Mouse (Mus musculus): ENCODE results near the gene Znrf2. TPM values are rescaled to one million over a fixed set of nuclear protein-coding genes. Genes with fewer than 3 reads are reported as not detected.

The Znrf2 gene
- polyA plus RNA-seq, 1 experiment, result 8.3 TPM

GRCm38 (mm10) chr6:54906053-54907040 is 89.6 kb downstream of the Znrf2 start:
- DNase-seq, result no peak
- H3K4me3 ChIP-seq (replicated peaks; ENCODE audit: insufficient read depth, low read depth, low read length), result no peak overlapping the region
- H3K27ac ChIP-seq (ENCODE audit: insufficient read depth, low read length), result no peak overlapping the region
- WGBS, result 84% methylated on average over 10 of the region's 10 CpGs
- H3K4me1 ChIP-seq (ENCODE audit: control insufficient read depth, insufficient read depth, low read length), result no peaks in the 10 kb centered on the region
- TF ChIP-seq CTCF (IDR thresholded peaks at IDR 0.05; ENCODE audit: borderline replicate concordance, insufficient read depth, low read depth, low read length) (no peak), POLR2A (IDR thresholded peaks at IDR 0.05; ENCODE audit: borderline replicate concordance, insufficient read depth, low read length) (no peak)
- H3K27me3 ChIP-seq (ENCODE audit: control insufficient read depth, insufficient read depth, low read length), result no peaks in the 10 kb centered on the region

DNA sequence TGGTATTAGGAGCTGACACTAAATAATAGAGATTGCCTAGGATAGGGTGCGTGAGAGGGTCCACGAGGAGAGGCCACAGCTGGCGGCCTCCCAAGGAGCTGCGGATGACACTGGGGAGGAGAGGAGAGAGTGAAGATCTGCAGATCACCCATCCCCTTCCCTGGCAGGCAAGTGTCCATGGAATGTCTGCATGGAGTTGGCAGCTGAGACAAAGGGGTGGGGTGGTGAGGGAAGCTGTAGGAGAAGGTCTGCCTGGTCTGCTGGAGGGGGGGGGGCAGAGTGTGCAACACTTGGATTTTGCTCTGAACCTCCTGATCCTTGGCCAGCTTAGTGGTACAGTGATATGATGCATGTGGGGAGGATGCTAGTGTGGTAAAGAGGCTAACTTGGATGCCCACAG is 98.3 kb downstream of the Znrf2 start:
- WGBS, result 43% methylated on average over 4 of the region's 4 CpGs
- TF ChIP-seq CTCF (IDR thresholded peaks at IDR 0.05; ENCODE audit: borderline replicate concordance, insufficient read depth, low read depth, low read length) (no peak), POLR2A (IDR thresholded peaks at IDR 0.05; ENCODE audit: borderline replicate concordance, insufficient read depth, low read length) (no peak)
- Histone ChIP-seq H3K27me3 (ENCODE audit: control insufficient read depth, insufficient read depth, low read length) (no peaks in the 10 kb centered on the region), H3K27ac (ENCODE audit: insufficient read depth, low read length) (no peak overlapping the region), H3K4me1 (ENCODE audit: control insufficient read depth, insufficient read depth, low read length) (no peaks in the 10 kb centered on the region), H3K4me3 (replicated peaks; ENCODE audit: insufficient read depth, low read depth, low read length) (no peak overlapping the region)
- DNase-seq, result no peak

- H3K4me3 ChIP-seq (replicated peaks; ENCODE audit: insufficient read depth, low read depth, low read length), result no peak overlapping the region
- no peak overlapping the region for H3K27ac ChIP-seq (ENCODE audit: insufficient read depth, low read length)
- TF ChIP-seq POLR2A (IDR thresholded peaks at IDR 0.05; ENCODE audit: borderline replicate concordance, insufficient read depth, low read length) (no peak), CTCF (IDR thresholded peaks at IDR 0.05; ENCODE audit: borderline replicate concordance, insufficient read depth, low read depth, low read length) (no peak)
- WGBS, result 42% methylated on average over 4 of the region's 4 CpGs
- H3K27me3 ChIP-seq (ENCODE audit: control insufficient read depth, insufficient read depth, low read length), result no peaks in the 10 kb centered on the region
- no peaks in the 10 kb centered on the region for H3K4me1 ChIP-seq (ENCODE audit: control insufficient read depth, insufficient read depth, low read length)
- DNase-seq, result no peak
Observed at GRCm38 (mm10) chr6:54916163-54916562, 99.4 kb downstream of the Znrf2 start.

DNA sequence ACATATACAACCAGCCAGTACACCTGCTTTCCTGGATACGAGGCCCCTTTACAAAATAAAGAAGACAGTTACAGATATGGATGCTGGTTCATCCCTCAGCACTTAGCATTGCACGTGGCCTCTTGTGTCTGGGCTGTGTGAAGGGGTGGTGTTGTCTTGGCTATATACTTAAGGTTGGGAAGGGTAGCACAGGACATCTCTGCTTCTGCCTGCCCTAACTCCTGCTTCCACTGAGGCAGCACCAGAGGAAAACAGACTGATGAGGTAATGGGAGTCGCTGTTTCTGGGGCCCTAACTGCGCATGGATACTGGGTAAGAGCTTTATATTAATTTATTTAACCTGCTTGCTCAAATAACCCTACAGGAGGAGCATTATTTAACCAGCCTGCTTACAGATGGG is 100.2 kb downstream of the Znrf2 start:
- no peak for DNase-seq
- H3K27me3 ChIP-seq (ENCODE audit: control insufficient read depth, insufficient read depth, low read length), result no peaks in the 10 kb centered on the region
- no peaks in the 10 kb centered on the region for H3K4me1 ChIP-seq (ENCODE audit: control insufficient read depth, insufficient read depth, low read length)
- no peak overlapping the region for H3K4me3 ChIP-seq (replicated peaks; ENCODE audit: insufficient read depth, low read depth, low read length)
- TF ChIP-seq POLR2A (IDR thresholded peaks at IDR 0.05; ENCODE audit: borderline replicate concordance, insufficient read depth, low read length) (no peak), CTCF (IDR thresholded peaks at IDR 0.05; ENCODE audit: borderline replicate concordance, insufficient read depth, low read depth, low read length) (no peak)
- WGBS, result 86% methylated on average over 4 of the region's 4 CpGs
- H3K27ac ChIP-seq (ENCODE audit: insufficient read depth, low read length), result no peak overlapping the region

DNA sequence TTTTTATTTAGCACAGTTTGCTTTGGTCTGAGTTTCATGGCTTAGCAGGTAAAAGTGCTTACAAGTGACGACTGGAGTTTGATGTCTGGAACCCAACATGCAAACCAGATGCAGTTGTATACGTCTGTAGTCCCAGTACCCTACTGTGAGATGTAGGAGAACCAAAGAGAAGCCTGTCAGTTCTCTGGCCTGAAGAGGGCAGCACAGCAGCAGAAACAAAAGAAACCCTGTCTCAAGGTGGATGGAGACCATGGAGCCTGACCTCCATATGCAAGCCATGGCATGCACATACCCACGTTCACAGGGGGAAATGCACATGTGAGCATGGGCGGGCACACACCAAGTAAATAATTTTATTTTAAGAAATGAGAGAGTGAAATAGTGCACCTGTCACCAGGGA is 100.8 kb downstream of the Znrf2 start:
- Histone ChIP-seq H3K27me3 (ENCODE audit: control insufficient read depth, insufficient read depth, low read length) (no peaks in the 10 kb centered on the region), H3K4me3 (replicated peaks; ENCODE audit: insufficient read depth, low read depth, low read length) (no peak overlapping the region), H3K4me1 (ENCODE audit: control insufficient read depth, insufficient read depth, low read length) (no peaks in the 10 kb centered on the region), H3K27ac (ENCODE audit: insufficient read depth, low read length) (no peak overlapping the region)
- peak; percentile 14 to 20 for DNase-seq
- WGBS, result 39% methylated on average over 4 of the region's 4 CpGs
- no peak for TF ChIP-seq POLR2A (IDR thresholded peaks at IDR 0.05; ENCODE audit: borderline replicate concordance, insufficient read depth, low read length)
- peak; percentile 55 for TF ChIP-seq CTCF (IDR thresholded peaks at IDR 0.05; ENCODE audit: borderline replicate concordance, insufficient read depth, low read depth, low read length)

GRCm38 (mm10) chr6:54918521-54918920 is 101.8 kb downstream of the Znrf2 start:
- DNase-seq, result no peak
- WGBS, result 85% methylated on average over 5 of the region's 5 CpGs
- Histone ChIP-seq H3K27me3 (ENCODE audit: control insufficient read depth, insufficient read depth, low read length) (no peaks in the 10 kb centered on the region), H3K27ac (ENCODE audit: insufficient read depth, low read length) (no peak overlapping the region), H3K4me3 (replicated peaks; ENCODE audit: insufficient read depth, low read depth, low read length) (no peak overlapping the region), H3K4me1 (ENCODE audit: control insufficient read depth, insufficient read depth, low read length) (no peaks in the 10 kb centered on the region)
- TF ChIP-seq CTCF (IDR thresholded peaks at IDR 0.05; ENCODE audit: borderline replicate concordance, insufficient read depth, low read depth, low read length) (no peak), POLR2A (IDR thresholded peaks at IDR 0.05; ENCODE audit: borderline replicate concordance, insufficient read depth, low read length) (no peak)

- no peak for DNase-seq
- Histone ChIP-seq H3K27ac (ENCODE audit: insufficient read depth, low read length) (no peak overlapping the region), H3K4me3 (replicated peaks; ENCODE audit: insufficient read depth, low read depth, low read length) (no peak overlapping the region), H3K27me3 (ENCODE audit: control insufficient read depth, insufficient read depth, low read length) (no peaks in the 10 kb centered on the region), H3K4me1 (ENCODE audit: control insufficient read depth, insufficient read depth, low read length) (no peaks in the 10 kb centered on the region)
- no peak for TF ChIP-seq POLR2A (IDR thresholded peaks at IDR 0.05; ENCODE audit: borderline replicate concordance, insufficient read depth, low read length)
- no peak for TF ChIP-seq CTCF (IDR thresholded peaks at IDR 0.05; ENCODE audit: borderline replicate concordance, insufficient read depth, low read depth, low read length)
- 91% methylated on average over 16 of the region's 16 CpGs for WGBS
Observed at GRCm38 (mm10) chr6:54924538-54924937, 107.8 kb downstream of the Znrf2 start.

Measured in cerebellum, adult 2 months (tissue).